Mouse (Mus musculus): ENCODE measurements at regions not wholly inside any gene's neighbourhood (a gene's known extent, or its start where the extent isn't known, plus 50 kb on each side); places are given as distances from the start of the nearest gene placed in this dataset.

- Histone ChIP-seq H3K4me3 (replicated peaks; ENCODE audit: insufficient read depth, low read depth, low read length) (no peak overlapping the region), H3K27ac (ENCODE audit: insufficient read depth, low read length) (no peak overlapping the region), H3K4me1 (ENCODE audit: control insufficient read depth, insufficient read depth, low read length) (no peaks in the 10 kb centered on the region), H3K27me3 (ENCODE audit: control insufficient read depth, insufficient read depth, low read length) (0 out of 2 replicates have a peak, but pooled peaks cover 1% of the 10 kb centered on the region)
- DNase-seq, result no peak
- TF ChIP-seq POLR2A (IDR thresholded peaks at IDR 0.05; ENCODE audit: borderline replicate concordance, insufficient read depth, low read length), result no peak
- TF ChIP-seq CTCF (IDR thresholded peaks at IDR 0.05; ENCODE audit: borderline replicate concordance, insufficient read depth, low read depth, low read length), result no peak
- 26% methylated on average over 11 of the region's 11 CpGs for WGBS
These were observed 241.3 kb downstream of the Fign start for GRCm38 (mm10) chr2:63856462-63857054.

GRCm38 (mm10) chr2:63855476-63855875 lies 242.4 kb downstream of the Fign start:
- Histone ChIP-seq H3K4me1 (ENCODE audit: control insufficient read depth, insufficient read depth, low read length) (no peaks in the 10 kb centered on the region), H3K27ac (ENCODE audit: insufficient read depth, low read length) (no peak overlapping the region), H3K4me3 (replicated peaks; ENCODE audit: insufficient read depth, low read depth, low read length) (no peak overlapping the region), H3K27me3 (ENCODE audit: control insufficient read depth, insufficient read depth, low read length) (0 out of 2 replicates have a peak, but pooled peaks cover 1% of the 10 kb centered on the region)
- no peak for DNase-seq
- no peak for TF ChIP-seq POLR2A (IDR thresholded peaks at IDR 0.05; ENCODE audit: borderline replicate concordance, insufficient read depth, low read length)
- no peak for TF ChIP-seq CTCF (IDR thresholded peaks at IDR 0.05; ENCODE audit: borderline replicate concordance, insufficient read depth, low read depth, low read length)
- 94% methylated on average over 5 of the region's 5 CpGs for WGBS

- TF ChIP-seq CTCF (IDR thresholded peaks at IDR 0.05; ENCODE audit: borderline replicate concordance, insufficient read depth, low read depth, low read length) (no peak), POLR2A (IDR thresholded peaks at IDR 0.05; ENCODE audit: borderline replicate concordance, insufficient read depth, low read length) (no peak)
- Histone ChIP-seq H3K27ac (ENCODE audit: insufficient read depth, low read length) (no peak overlapping the region), H3K27me3 (ENCODE audit: control insufficient read depth, insufficient read depth, low read length) (0 out of 2 replicates have a peak, but pooled peaks cover 1% of the 10 kb centered on the region), H3K4me3 (replicated peaks; ENCODE audit: insufficient read depth, low read depth, low read length) (no peak overlapping the region), H3K4me1 (ENCODE audit: control insufficient read depth, insufficient read depth, low read length) (no peaks in the 10 kb centered on the region)
- 68% methylated on average over 1 of the region's 1 CpGs for WGBS
- no peak for DNase-seq
These were observed 243.5 kb downstream of the Fign start for GRCm38 (mm10) chr2:63854198-63854875.

DNA sequence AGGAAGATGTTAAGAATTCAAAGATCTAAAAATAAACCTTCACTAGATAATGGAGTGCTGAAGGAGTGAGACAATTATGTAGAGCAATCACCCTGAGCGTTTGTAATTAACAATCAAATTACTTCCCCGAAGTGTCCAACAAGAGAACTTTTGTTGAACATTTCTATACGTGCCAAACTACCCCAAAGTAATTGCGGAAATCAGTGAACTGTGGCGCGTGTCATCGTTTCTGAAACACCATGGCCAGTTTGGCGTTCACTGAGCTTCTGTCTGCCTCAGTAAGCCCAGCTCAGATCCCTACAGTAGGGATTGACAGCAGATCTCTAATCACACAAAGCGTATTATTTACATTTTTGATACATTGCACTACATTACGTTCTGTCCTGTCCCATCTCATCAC lies 244.6 kb downstream of the Fign start:
- H3K27me3 ChIP-seq (ENCODE audit: control insufficient read depth, insufficient read depth, low read length), result 0 out of 2 replicates have a peak, but pooled peaks cover 1% of the 10 kb centered on the region
- no peak overlapping the region for H3K27ac ChIP-seq (ENCODE audit: insufficient read depth, low read length)
- TF ChIP-seq CTCF (IDR thresholded peaks at IDR 0.05; ENCODE audit: borderline replicate concordance, insufficient read depth, low read depth, low read length), result no peak
- TF ChIP-seq POLR2A (IDR thresholded peaks at IDR 0.05; ENCODE audit: borderline replicate concordance, insufficient read depth, low read length), result no peak
- no peak overlapping the region for H3K4me3 ChIP-seq (replicated peaks; ENCODE audit: insufficient read depth, low read depth, low read length)
- DNase-seq, result no peak
- no peaks in the 10 kb centered on the region for H3K4me1 ChIP-seq (ENCODE audit: control insufficient read depth, insufficient read depth, low read length)
- WGBS, result 37% methylated on average over 10 of the region's 10 CpGs

GRCm38 (mm10) chr2:63852287-63852686 lies 245.6 kb downstream of the Fign start:
- 19% methylated on average over 6 of the region's 6 CpGs for WGBS
- no peak for DNase-seq
- H3K27me3 ChIP-seq (ENCODE audit: control insufficient read depth, insufficient read depth, low read length), result 0 out of 2 replicates have a peak, but pooled peaks cover 1% of the 10 kb centered on the region

DNA sequence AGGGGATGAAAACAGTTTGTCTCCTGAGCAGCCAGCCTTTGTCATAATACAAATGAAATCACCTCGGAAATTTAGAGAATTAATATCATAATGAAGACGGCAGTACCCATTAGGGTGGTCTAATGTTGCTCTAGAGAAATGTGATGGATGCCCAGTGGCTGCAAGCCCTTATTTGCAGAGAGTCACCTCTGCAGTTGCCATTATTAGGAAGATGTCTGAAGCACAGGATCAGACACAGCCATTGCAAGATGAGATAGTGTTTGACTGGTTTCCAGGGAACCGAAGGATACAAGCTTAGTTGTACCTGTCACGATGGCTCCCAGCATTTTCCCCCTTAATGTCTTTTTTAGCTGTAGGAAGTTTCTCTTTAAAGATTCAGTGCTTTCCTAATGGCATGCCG lies 247.8 kb downstream of the Fign start:
- no peak for TF ChIP-seq CTCF (IDR thresholded peaks at IDR 0.05; ENCODE audit: borderline replicate concordance, insufficient read depth, low read depth, low read length)
- TF ChIP-seq POLR2A (IDR thresholded peaks at IDR 0.05; ENCODE audit: borderline replicate concordance, insufficient read depth, low read length), result no peak
- no peak overlapping the region for H3K27ac ChIP-seq (ENCODE audit: insufficient read depth, low read length)
- WGBS, result 90% methylated on average over 5 of the region's 5 CpGs

More at GRCm38 (mm10) chr2:63852287-63852686, 245.6 kb downstream of the Fign start:
- Histone ChIP-seq H3K4me1 (ENCODE audit: control insufficient read depth, insufficient read depth, low read length) (no peaks in the 10 kb centered on the region), H3K4me3 (replicated peaks; ENCODE audit: insufficient read depth, low read depth, low read length) (no peak overlapping the region), H3K27ac (ENCODE audit: insufficient read depth, low read length) (no peak overlapping the region)
- TF ChIP-seq POLR2A (IDR thresholded peaks at IDR 0.05; ENCODE audit: borderline replicate concordance, insufficient read depth, low read length) (no peak), CTCF (IDR thresholded peaks at IDR 0.05; ENCODE audit: borderline replicate concordance, insufficient read depth, low read depth, low read length) (no peak)

GRCm38 (mm10) chr2:63849486-63849885 lies 248.4 kb downstream of the Fign start:
- TF ChIP-seq POLR2A (IDR thresholded peaks at IDR 0.05; ENCODE audit: borderline replicate concordance, insufficient read depth, low read length) (no peak), CTCF (IDR thresholded peaks at IDR 0.05; ENCODE audit: borderline replicate concordance, insufficient read depth, low read depth, low read length) (no peak)
- 89% methylated on average over 6 of the region's 6 CpGs for WGBS
- DNase-seq, result no peak
- Histone ChIP-seq H3K27ac (ENCODE audit: insufficient read depth, low read length) (no peak overlapping the region), H3K27me3 (ENCODE audit: control insufficient read depth, insufficient read depth, low read length) (no peaks in the 10 kb centered on the region), H3K4me1 (ENCODE audit: control insufficient read depth, insufficient read depth, low read length) (no peaks in the 10 kb centered on the region), H3K4me3 (replicated peaks; ENCODE audit: insufficient read depth, low read depth, low read length) (no peak overlapping the region)

More for the DNA sequence above, 247.8 kb downstream of the Fign start:
- Histone ChIP-seq H3K27me3 (ENCODE audit: control insufficient read depth, insufficient read depth, low read length) (no peaks in the 10 kb centered on the region), H3K4me3 (replicated peaks; ENCODE audit: insufficient read depth, low read depth, low read length) (no peak overlapping the region), H3K4me1 (ENCODE audit: control insufficient read depth, insufficient read depth, low read length) (no peaks in the 10 kb centered on the region)
- no peak for DNase-seq

Data from cerebellum, adult 2 months (tissue).